Mouse (Mus musculus): ENCODE data around the gene Unc5a. TPM values are rescaled to one million over a fixed set of nuclear protein-coding genes. Genes with fewer than 3 reads are reported as not detected.

The Unc5a gene
- 100 to 1,000 TPM; 136 to 142 TPM for total RNA-seq (2021)

GRCm38 (mm10) chr13:54948531-54949493 is at the start of gene Unc5a:
Gene Unc5a (plus strand): TSS chr13:54949411.
- DNase-seq: peak; percentile 81 to 83

- DNase-seq: no peak
Measured at GRCm38 (mm10) chr13:54912053-54912452, 37.2 kb upstream of the Unc5a start.

- peak in 1 of 2 experiments; percentile 45 for DNase-seq
Measured at GRCm38 (mm10) chr13:54912894-54913621, 36.2 kb upstream of the Unc5a start.

- DNase-seq: no peak
Measured at GRCm38 (mm10) chr13:54916644-54917043, 32.6 kb upstream of the Unc5a start.

- DNase-seq: no peak
Measured at GRCm38 (mm10) chr13:54918910-54919309, 30.3 kb upstream of the Unc5a start.

- DNase-seq: no peak
Measured at GRCm38 (mm10) chr13:54919666-54920065, 29.5 kb upstream of the Unc5a start.

GRCm38 (mm10) chr13:54921700-54922099 is 27.5 kb upstream of the Unc5a start:
- no peak for DNase-seq

- DNase-seq: no peak
Measured at GRCm38 (mm10) chr13:54923705-54924104, 25.5 kb upstream of the Unc5a start.

GRCm38 (mm10) chr13:54925466-54925865 is 23.7 kb upstream of the Unc5a start:
- no peak for DNase-seq

GRCm38 (mm10) chr13:54926654-54927053 is 22.6 kb upstream of the Unc5a start:
- peak in 1 of 2 experiments; percentile 61 for DNase-seq

GRCm38 (mm10) chr13:54930123-54930522 is 19.1 kb upstream of the Unc5a start:
- DNase-seq: no peak

- DNase-seq: no peak
Measured at GRCm38 (mm10) chr13:54934873-54935272, 14.3 kb upstream of the Unc5a start.

GRCm38 (mm10) chr13:54936173-54936572 is 13.0 kb upstream of the Unc5a start:
- DNase-seq: peak; percentile 70 to 80

- peak in 1 of 2 experiments; percentile 53 for DNase-seq
Measured at GRCm38 (mm10) chr13:54937885-54938284, 11.3 kb upstream of the Unc5a start.

- no peak for DNase-seq
Measured at GRCm38 (mm10) chr13:54938493-54938892, 10.7 kb upstream of the Unc5a start.

GRCm38 (mm10) chr13:54944411-54945157 is 4.6 kb upstream of the Unc5a start:
- no peak for DNase-seq

- no peak for DNase-seq
Measured at GRCm38 (mm10) chr13:54945332-54945731, 3.9 kb upstream of the Unc5a start.

- DNase-seq: no peak
Measured at GRCm38 (mm10) chr13:54946406-54946805, 2.8 kb upstream of the Unc5a start.

GRCm38 (mm10) chr13:54949592-54949991 is 381 bp downstream of the Unc5a start:
- peak in 1 of 2 experiments; percentile 46 for DNase-seq

- DNase-seq: no peak
Measured at GRCm38 (mm10) chr13:54950131-54950530, 920 bp downstream of the Unc5a start.

- DNase-seq: no peak
Measured at GRCm38 (mm10) chr13:54951166-54951565, 2.0 kb downstream of the Unc5a start.

- DNase-seq: no peak
Measured at GRCm38 (mm10) chr13:54954745-54955144, 5.5 kb downstream of the Unc5a start.

Measured in layer of hippocampus, postnatal 36 days (tissue).